Comparison of ENCODE assay signal across 23 mouse cellular contexts in genomic region chr11:48176451-48176850, GRCm38 (mm10).
DNase-seq lines count a peak whose midpoint lies in the region; ATAC-seq and TF ChIP-seq lines count a peak whose summit lies in the region.
"Had no signal": no experiment of that assay in that cellular context is flagged by ENCODE, and none has a peak within 500 bp of the region (broad histone marks: within the 10 kb centered on the region; RNA-seq: fewer than 3 reads in every experiment).

No protein-coding gene starts in this region.

- no peak overlapping the region for H3K27ac ChIP-seq in intestine, embryonic 14.5 days (ENCODE audit: low read depth)
- H3K27ac ChIP-seq in intestine, postnatal 0 days (ENCODE audit: low read depth, low read length) = no peak overlapping the region
- no peak overlapping the region for H3K27ac ChIP-seq in hindbrain, postnatal 0 days
- H3K27ac ChIP-seq: forebrain, embryonic 10.5 days; forebrain, embryonic 13.5 days; heart, adult 2 months; heart, embryonic 10.5 days; heart, embryonic 13.5 days; hindbrain, embryonic 14.5 days had no signal

- no peak for DNase-seq in intestine, embryonic 14.5 days (ENCODE audit: low spot score)
- DNase-seq in kidney, postnatal 4 days = peak; percentile 2 to 5
- no peak for DNase-seq in kidney, adult 11 months
- peak; percentile 55 for DNase-seq in Muller cell, postnatal 12 days (ENCODE audit: inconsistent ontology term)
- no peak for DNase-seq in hindbrain, postnatal 0 days (ENCODE audit: low spot score)
- DNase-seq: adrenal gland, postnatal 10 days; adrenal gland, postnatal 36 days; cerebellum, adult 18-20 months; cerebellum, adult 9-10 months; cerebellum, postnatal 14 days; gastrocnemius, postnatal 10 days; gastrocnemius, postnatal 36 days; heart, adult 2 months; heart, postnatal 14 days; heart, postnatal 4 days had no signal

- ATAC-seq in intestine, embryonic 14.5 days (replicated peaks; ENCODE audit: low FRiP score, low TSS enrichment, low read depth) = 0 out of 2 replicates have a peak, but pooled peaks have one; percentile 53
- ATAC-seq in intestine, postnatal 0 days = no peak
- ATAC-seq in hindbrain, postnatal 0 days = no peak
- ATAC-seq: forebrain, embryonic 13.5 days; forebrain, embryonic 16.5 days; Patski had no signal

- no peak overlapping the region for H3K4me3 ChIP-seq in intestine, embryonic 14.5 days (ENCODE audit: low read depth, low read length)
- H3K4me3 ChIP-seq in intestine, postnatal 0 days (ENCODE audit: low read depth, low read length) = no peak overlapping the region
- H3K4me3 ChIP-seq in hindbrain, postnatal 0 days (ENCODE audit: low read length) = no peak overlapping the region
- H3K4me3 ChIP-seq: forebrain, embryonic 10.5 days; forebrain, embryonic 13.5 days; heart, adult 2 months; heart, embryonic 10.5 days; heart, embryonic 13.5 days had no signal

- H3K27me3 ChIP-seq in intestine, embryonic 14.5 days (replicated peaks; ENCODE audit: control insufficient read depth, insufficient read depth, low read length) = no peaks in the 10 kb centered on the region
- no peaks in the 10 kb centered on the region for H3K27me3 ChIP-seq in intestine, postnatal 0 days (replicated peaks; ENCODE audit: control insufficient read depth, insufficient read depth, low read length)
- H3K27me3 ChIP-seq in hindbrain, postnatal 0 days (ENCODE audit: insufficient read depth, low read length) = no peaks in the 10 kb centered on the region
- H3K27me3 ChIP-seq: forebrain, embryonic 13.5 days; heart, embryonic 13.5 days; Patski had no signal

- H3K9ac ChIP-seq in intestine, embryonic 14.5 days (ENCODE audit: low read length) = no peak overlapping the region
- no peak overlapping the region for H3K9ac ChIP-seq in intestine, postnatal 0 days (ENCODE audit: low read depth, low read length)
- H3K9ac ChIP-seq in hindbrain, postnatal 0 days (replicated peaks; ENCODE audit: low read length) = no peak overlapping the region
- H3K9ac ChIP-seq: forebrain, embryonic 13.5 days; heart, embryonic 13.5 days; hindbrain, embryonic 14.5 days had no signal

- no peaks in the 10 kb centered on the region for H3K9me3 ChIP-seq in intestine, embryonic 14.5 days (ENCODE audit: control insufficient read depth, low read length)
- no peaks in the 10 kb centered on the region for H3K9me3 ChIP-seq in intestine, postnatal 0 days (ENCODE audit: control insufficient read depth)
- H3K9me3 ChIP-seq in hindbrain, postnatal 0 days (ENCODE audit: low read length) = no peaks in the 10 kb centered on the region
- H3K9me3 ChIP-seq: forebrain, embryonic 10.5 days; forebrain, embryonic 13.5 days; heart, embryonic 10.5 days; heart, embryonic 13.5 days had no signal

- H3K36me3 ChIP-seq in intestine, embryonic 14.5 days (ENCODE audit: control insufficient read depth, insufficient read depth, low read length) = no peaks in the 10 kb centered on the region
- H3K36me3 ChIP-seq in intestine, postnatal 0 days (ENCODE audit: control insufficient read depth, insufficient read depth) = no peaks in the 10 kb centered on the region
- H3K36me3 ChIP-seq in hindbrain, postnatal 0 days (ENCODE audit: insufficient read depth, low read length) = no peaks in the 10 kb centered on the region
- H3K36me3 ChIP-seq: forebrain, embryonic 10.5 days; heart, embryonic 10.5 days; heart, embryonic 13.5 days had no signal

- TF ChIP-seq CTCF in intestine, postnatal 0 days (IDR thresholded peaks at IDR 0.05; ENCODE audit: low read depth) = no peak
- TF ChIP-seq CTCF in hindbrain, postnatal 0 days (IDR thresholded peaks at IDR 0.05; ENCODE audit: low read depth) = no peak

- H3K4me1 ChIP-seq in intestine, embryonic 14.5 days (replicated peaks; ENCODE audit: control insufficient read depth, insufficient read depth, low read length) = 0 out of 2 replicates have a peak, but pooled peaks cover 5% of the 10 kb centered on the region
- H3K4me1 ChIP-seq in intestine, postnatal 0 days (replicated peaks; ENCODE audit: control insufficient read depth, insufficient read depth, low read length) = no peaks in the 10 kb centered on the region
- no peaks in the 10 kb centered on the region for H3K4me1 ChIP-seq in hindbrain, postnatal 0 days (ENCODE audit: insufficient read depth, low read length)
- H3K4me1 ChIP-seq: forebrain, embryonic 10.5 days; forebrain, embryonic 13.5 days; heart, embryonic 10.5 days; heart, embryonic 13.5 days had no signal

- WGBS in intestine, embryonic 14.5 days = 15% methylated on average over 4 of the region's 4 CpGs
- 14% methylated on average over 4 of the region's 4 CpGs for WGBS in intestine, postnatal 0 days
- WGBS in hindbrain, postnatal 0 days = 72% methylated on average over 4 of the region's 4 CpGs

- H3K4me2 ChIP-seq in intestine, embryonic 14.5 days (ENCODE audit: low read length) = no peak overlapping the region
- H3K4me2 ChIP-seq in intestine, postnatal 0 days (replicated peaks; ENCODE audit: low read depth) = no peak overlapping the region
- no peak overlapping the region for H3K4me2 ChIP-seq in hindbrain, postnatal 0 days (ENCODE audit: low read depth, low read length)
- H3K4me2 ChIP-seq: forebrain, embryonic 13.5 days; heart, embryonic 13.5 days; hindbrain, embryonic 14.5 days had no signal

Comparison
In these comparisons a context has a peak if more than half of its experiments do, and no peak if none do; other contexts are left out.
1. DNase-seq: peak in kidney, postnatal 4 days (2 of 2) and Muller cell, postnatal 12 days (single experiment); none in intestine, embryonic 14.5 days (single experiment), kidney, adult 11 months (single experiment) and hindbrain, postnatal 0 days (single experiment).